Mouse (Mus musculus): ENCODE data around the gene Mrpl12. TPM values are rescaled to one million over a fixed set of nuclear protein-coding genes. Genes with fewer than 3 reads are reported as not detected.
"Not testable (repeated sequence)": the region's sequence is repeated elsewhere in the genome, so short reads cannot be mapped to it uniquely, and the experiment has no call there.

Gene Mrpl12
- total RNA-seq, 2 experiments from 2014 or later, result 133 to 143 TPM

DNA sequence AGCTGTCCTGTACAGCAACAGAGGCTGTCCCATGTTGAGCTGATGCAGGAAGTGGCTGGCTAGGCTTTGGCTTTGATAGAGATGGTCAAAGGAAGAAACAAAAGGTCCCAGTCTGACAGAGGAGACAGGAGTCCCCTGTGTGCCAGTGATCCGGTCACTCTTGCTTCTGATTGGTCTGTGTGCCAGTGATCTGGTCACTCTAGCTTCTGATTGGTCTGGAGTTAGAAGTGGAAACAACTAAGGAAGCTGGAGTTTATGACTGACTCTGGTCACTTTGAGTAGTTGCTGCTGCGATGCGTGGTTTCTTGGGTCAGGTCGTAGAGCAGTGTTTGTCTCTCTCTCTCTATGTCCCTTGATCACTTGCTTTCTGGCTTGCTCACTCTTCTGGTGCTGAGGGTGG is 17.3 kb downstream of the Mrpl12 start:
- intact Hi-C loops (cut with DNase I; ENCODE audit: low total_unique reads), result no loop called here
- DNase-seq, result no peak

GRCm38 (mm10) chr11:120505661-120506060 is 21.2 kb downstream of the Mrpl12 start:
- DNase-seq, result no peak
- intact Hi-C loops (cut with DNase I; ENCODE audit: low total_unique reads), result no loop called here

GRCm38 (mm10) chr11:120506899-120507298 is 22.5 kb downstream of the Mrpl12 start:
- DNase-seq, result no peak
- intact Hi-C loops (cut with DNase I; ENCODE audit: low total_unique reads), result no loop called here

GRCm38 (mm10) chr11:120507611-120508289 is 23.3 kb downstream of the Mrpl12 start:
- DNase-seq, result no peak
- intact Hi-C loops (cut with DNase I; ENCODE audit: low total_unique reads), result no loop called here

DNA sequence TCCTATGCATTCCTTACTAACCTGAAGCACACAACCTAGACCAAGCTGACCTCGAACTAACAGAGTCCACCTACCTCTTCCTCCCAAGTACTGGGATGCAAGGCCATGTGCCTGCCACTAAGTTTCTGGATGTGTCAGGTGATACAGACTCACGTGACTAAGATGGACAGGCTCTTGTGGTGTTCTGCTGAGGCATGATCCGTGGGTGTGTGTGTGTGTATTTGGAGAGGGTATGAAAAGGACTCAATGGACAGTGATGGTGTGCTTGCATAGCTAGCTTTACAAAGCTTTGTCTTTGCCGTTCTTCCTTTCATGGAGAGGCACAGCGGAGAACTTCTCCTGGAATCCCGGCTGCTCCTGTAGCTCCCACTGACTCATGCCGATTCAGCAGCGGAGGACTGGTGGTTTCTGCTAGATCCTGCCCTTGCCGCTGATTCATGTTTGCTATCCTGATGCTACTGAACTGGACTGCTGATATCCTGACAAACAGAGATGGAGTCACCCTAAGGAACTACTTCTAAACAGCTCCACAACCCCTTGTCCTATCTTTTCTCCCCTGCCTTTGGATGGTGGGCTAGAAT is 24.0 kb downstream of the Mrpl12 start:
- DNase-seq, result no peak
- intact Hi-C loops (cut with DNase I; ENCODE audit: low total_unique reads), result no loop called here

- no peak for DNase-seq
- intact Hi-C loops (cut with DNase I; ENCODE audit: low total_unique reads), result loop anchor here (5.0 kb wide), 1 partner anchor 52 kb away; no protein-coding TSS in a partner anchor
These were observed 25.5 kb downstream of the Mrpl12 start for GRCm38 (mm10) chr11:120509940-120510339.

DNA sequence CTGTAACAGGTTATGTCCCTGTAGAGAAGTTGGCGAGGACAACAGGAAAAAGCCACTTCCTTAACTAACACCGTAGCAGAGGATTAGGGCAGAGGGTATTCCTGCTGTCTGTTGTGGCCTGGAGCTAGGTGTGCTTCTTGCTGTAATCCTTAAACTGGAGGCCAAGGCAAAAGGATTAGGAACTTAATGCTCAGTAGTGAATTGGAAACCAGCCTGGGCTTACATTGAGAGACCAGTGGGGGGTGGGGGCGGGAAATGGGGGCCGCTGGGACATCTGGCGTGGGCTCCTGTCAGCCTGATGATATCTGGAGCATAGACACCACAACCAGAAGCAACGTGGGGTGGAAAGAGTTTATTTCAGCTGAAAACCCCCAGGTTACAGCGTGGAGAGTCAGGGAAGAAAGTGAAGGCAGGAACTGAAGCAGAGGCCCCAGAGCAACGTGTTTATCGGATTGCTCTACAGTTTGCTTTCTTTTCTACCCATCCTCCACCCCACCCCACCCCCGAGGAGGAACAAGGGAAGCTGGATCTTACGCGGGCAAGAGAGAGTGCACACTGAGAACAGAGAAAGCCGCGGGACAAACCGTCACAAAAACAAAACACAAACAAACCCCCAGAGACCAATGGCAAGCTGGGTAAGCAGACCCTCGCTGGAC is 26.1 kb downstream of the Mrpl12 start:
- DNase-seq, result no peak
- intact Hi-C loops (cut with DNase I; ENCODE audit: low total_unique reads), result loop anchor here (5.0 kb wide), 1 partner anchor 52 kb away; no protein-coding TSS in a partner anchor

GRCm38 (mm10) chr11:120512790-120513453 is 28.5 kb downstream of the Mrpl12 start:
- DNase-seq, result no peak
- intact Hi-C loops (cut with DNase I; ENCODE audit: low total_unique reads), result loop anchor here (5.0 kb wide), 1 partner anchor 49 kb away; no protein-coding TSS in a partner anchor

GRCm38 (mm10) chr11:120514262-120514661 is 29.8 kb downstream of the Mrpl12 start:
- intact Hi-C loops (cut with DNase I; ENCODE audit: low total_unique reads), result loop anchor here (5.0 kb wide), 1 partner anchor 48 kb away; no protein-coding TSS in a partner anchor
- DNase-seq, result not testable (repeated sequence)

DNA sequence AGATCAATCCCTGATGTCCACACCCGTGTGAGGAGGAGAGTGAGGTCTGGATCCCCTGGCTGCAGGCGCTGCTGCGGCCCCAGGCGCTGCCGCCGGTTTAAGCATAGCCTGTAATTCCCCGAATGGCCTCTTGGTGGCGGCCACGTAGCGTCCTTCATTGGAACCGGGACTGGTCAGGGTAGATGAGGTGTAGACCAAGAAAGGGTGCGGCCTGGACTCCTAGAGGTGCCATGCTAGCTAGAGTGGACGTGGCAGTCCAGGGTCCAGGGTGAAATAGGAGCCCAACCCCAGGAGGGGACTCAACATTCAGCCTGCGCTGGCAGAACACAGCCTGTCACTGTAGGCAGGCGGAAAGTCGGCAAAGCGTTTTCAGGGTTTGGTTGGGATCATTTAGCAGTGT is 31.2 kb downstream of the Mrpl12 start:
- intact Hi-C loops (cut with DNase I; ENCODE audit: low total_unique reads), result loop anchor here (5.0 kb wide), 1 partner anchor 97 kb away; no protein-coding TSS in a partner anchor
- peak; percentile 84 for DNase-seq

DNA sequence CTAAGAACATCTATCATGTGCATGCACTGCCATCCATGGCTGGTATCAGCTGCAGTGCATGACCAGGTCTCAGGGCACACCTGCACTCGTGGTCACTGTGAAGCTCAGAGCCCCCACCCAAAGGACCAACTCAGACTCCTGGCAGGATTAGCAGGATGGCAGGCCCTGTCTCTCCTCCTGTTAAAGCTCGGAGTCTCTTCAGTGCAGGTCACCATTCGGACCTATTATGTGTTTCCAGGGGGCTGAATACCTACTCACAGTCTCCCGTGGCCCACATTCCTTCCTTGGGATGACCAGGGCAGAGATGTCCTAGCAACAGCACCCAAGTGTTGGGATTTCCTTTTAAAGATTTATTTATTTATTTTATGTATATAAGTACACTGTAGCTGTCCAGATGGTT is 32.7 kb downstream of the Mrpl12 start:
- no peak for DNase-seq
- intact Hi-C loops (cut with DNase I; ENCODE audit: low total_unique reads), result loop anchor here (5.0 kb wide), 1 partner anchor 95 kb away; no protein-coding TSS in a partner anchor

GRCm38 (mm10) chr11:120518027-120518426 is 33.6 kb downstream of the Mrpl12 start:
- intact Hi-C loops (cut with DNase I; ENCODE audit: low total_unique reads), result loop anchor here (5.0 kb wide), 1 partner anchor 94 kb away; no protein-coding TSS in a partner anchor
- DNase-seq, result peak; percentile 59

- no peak for DNase-seq
- intact Hi-C loops (cut with DNase I; ENCODE audit: low total_unique reads), result loop anchor here (5.0 kb wide), 1 partner anchor 94 kb away; no protein-coding TSS in a partner anchor
These were observed 34.1 kb downstream of the Mrpl12 start for GRCm38 (mm10) chr11:120518558-120518957.

- DNase-seq, result peak; percentile 72
- intact Hi-C loops (cut with DNase I; ENCODE audit: low total_unique reads), result loop anchor here (5.0 kb wide), 1 partner anchor 93 kb away; no protein-coding TSS in a partner anchor
These were observed 35.3 kb downstream of the Mrpl12 start for GRCm38 (mm10) chr11:120519738-120520137.

DNA sequence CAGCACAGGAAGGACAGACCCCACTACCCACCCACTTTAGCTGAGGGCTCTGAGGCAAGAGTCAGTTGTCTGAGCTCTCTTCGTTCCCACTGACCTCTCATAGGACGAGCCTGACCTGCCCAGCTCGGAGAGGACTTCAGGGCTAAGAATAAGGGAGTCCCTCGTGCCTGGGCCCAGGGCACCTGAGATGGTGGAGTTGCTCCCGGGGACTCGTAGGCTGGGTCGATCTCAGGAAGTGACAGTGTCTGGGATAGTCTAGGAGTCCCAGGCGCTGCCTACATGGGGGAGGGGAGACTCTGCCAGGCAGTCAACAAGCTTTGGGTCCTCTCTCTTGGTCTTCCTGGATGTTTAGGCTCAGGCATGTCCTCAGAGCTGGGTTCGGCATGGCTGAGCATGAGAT is 36.1 kb downstream of the Mrpl12 start:
- intact Hi-C loops (cut with DNase I; ENCODE audit: low total_unique reads), result no loop called here
- no peak for DNase-seq

DNA sequence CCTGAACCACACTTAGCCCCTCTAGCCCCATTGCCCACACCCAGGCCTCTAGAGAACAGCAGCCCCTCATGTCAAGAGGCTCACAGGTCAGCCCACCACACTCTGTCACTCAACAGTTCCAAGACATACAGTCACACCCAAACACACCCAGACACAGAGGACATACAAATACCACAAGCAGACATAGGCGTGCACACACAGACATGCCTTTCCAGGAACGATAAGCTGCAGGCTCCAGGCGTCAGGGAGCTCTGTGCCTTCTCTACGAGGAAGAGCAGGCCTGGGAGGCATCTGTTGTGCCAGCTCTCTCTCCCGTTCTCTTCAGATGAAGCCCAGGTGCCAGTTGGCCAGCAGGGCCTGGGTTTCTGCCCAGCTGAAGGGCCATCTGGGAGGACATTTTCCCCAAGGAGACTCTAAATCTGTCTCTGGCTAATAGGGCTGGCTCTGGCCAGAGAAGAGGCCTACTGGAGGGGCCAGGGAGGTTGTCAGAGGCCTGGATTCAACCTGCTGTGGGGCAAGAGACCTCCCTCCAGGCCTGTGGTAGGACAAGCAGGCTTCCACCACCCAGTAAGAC is 36.6 kb downstream of the Mrpl12 start:
- intact Hi-C loops (cut with DNase I; ENCODE audit: low total_unique reads), result no loop called here

GRCm38 (mm10) chr11:120522581-120522980 is 38.2 kb downstream of the Mrpl12 start:
- intact Hi-C loops (cut with DNase I; ENCODE audit: low total_unique reads), result no loop called here
- DNase-seq, result no peak

More for the DNA sequence above, 36.6 kb downstream of the Mrpl12 start:
- DNase-seq, result peak; percentile 78

GRCm38 (mm10) chr11:120525959-120526358 is 41.5 kb downstream of the Mrpl12 start:
- DNase-seq, result no peak
- intact Hi-C loops (cut with DNase I; ENCODE audit: low total_unique reads), result no loop called here

DNA sequence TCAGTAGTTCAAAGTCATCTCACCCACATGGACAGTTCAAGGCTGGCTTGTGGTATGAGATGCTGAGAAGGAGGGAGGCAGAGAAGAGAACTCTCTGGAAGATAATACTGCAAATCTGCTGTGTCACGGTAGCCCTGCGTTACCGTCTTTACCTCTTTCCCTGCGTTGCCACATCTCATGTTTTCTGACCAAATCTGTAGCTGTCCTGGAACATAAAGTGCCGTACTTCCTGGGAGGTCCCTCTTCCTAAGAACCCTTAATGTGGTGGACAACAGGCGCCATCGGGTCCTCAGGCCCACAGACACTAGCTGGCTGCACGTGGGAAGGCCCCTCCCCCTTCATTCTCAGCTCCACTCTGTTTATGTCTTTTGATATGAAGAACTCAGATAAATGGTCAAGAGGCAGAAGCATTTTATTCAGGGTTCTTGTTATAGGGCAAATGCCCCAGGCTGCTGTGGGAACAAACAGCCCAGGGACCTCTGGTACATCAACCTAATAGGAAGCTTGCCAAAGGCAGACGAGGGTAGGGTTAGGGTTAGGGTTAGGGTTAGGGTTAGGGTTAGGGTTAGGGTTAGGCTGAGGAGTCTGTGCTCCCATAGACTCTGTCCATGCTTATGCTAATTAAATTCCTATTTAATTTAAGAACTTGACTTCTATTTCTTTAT is 43.4 kb downstream of the Mrpl12 start:
- intact Hi-C loops (cut with DNase I; ENCODE audit: low total_unique reads), result no loop called here
- no peak for DNase-seq

All from gastrocnemius, postnatal 14 days (tissue).